Mouse (Mus musculus): ENCODE data around the gene Ptprt.

Ptprt gene

DNA sequence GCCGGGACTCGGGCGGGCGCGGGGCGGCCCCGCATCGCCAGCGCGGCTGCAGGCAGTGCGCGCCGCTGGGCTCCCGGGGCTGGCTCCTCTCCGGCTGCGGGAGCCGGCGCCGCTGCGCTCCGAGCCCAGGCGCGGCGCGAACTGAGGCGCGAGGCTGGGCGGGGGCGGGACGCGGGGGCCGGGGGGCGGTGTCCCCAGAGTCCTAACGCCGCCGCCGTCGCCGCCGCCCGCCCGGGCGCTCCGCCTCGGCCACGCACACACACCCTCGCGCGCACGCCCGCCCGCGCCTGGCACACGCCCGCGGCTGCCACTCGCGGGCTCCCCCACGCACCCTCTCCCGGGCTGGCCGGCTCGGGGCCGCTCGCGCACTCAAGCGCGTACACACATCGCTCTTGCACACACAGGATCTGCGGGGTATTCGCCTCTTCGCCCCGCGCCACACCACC lies at the start of gene Ptprt:
TSS of gene Ptprt (minus strand) at position 207 of the 446 bp plus-strand sequence.
- peak; percentile 76 for DNase-seq (ENCODE audit: low spot score in 2 of 2)

- DNase-seq (ENCODE audit: low spot score in 2 of 2) = no peak
Measured at GRCm38 (mm10) chr2:162710443-162710842, 49.5 kb upstream of the Ptprt start.

DNA sequence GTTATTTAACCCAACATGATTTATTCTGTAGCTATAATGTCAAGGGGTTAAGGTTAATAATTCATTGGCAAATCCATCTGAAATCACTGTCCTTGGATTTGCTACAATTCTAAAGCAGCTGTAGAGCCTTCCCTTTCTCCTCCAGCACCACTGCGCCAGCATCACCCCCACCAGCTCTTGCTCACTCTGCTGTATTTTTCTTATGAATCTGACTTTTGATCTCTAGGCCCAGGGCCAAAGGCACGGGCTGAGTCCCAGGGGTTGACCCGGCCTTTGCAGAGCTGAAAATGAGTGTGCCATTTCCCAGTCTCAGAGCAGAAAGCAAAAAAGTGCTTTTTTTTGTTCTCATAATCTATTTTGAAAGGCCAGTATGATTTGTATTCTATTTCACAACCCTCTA lies 38.7 kb upstream of the Ptprt start:
- no peak for DNase-seq (ENCODE audit: low spot score in 2 of 2)

DNA sequence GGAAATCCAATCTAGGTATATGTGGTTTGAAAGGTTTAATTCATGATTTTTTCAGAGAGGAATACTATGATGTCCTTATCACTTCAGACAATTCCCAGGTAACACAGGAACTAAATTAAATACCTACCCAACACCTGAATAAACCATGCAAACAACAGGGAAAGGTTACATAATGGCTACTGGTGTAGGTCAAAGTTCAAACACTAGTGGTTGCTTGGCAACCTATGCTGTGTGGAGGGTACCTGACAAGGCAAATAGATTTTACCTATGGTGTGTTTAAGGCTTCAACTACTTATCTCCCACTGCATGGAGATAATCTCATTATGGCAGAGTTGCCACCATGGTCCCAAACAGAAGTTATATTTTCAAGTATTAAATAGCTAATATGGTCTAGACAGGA lies 38.1 kb upstream of the Ptprt start:
- DNase-seq (ENCODE audit: low spot score in 2 of 2) = no peak

DNA sequence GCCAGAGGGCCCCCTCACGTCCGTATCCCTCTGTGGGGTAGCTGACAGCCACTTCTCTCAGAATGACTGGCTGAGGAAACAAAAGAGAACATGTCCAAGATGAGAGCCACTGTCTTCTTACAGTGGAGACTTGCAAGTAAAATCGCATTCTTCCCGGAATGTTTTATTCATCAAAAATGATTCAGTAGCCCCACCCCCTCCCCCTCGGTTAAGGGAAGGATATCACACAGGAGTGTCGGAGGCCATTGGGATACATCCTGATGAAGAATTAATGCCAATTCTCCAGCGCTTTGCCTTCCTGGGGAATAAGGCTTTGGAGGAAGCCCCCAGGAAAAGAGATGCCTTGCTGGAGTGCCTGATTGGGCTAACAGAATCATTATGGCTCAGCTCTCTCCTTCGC lies 37.1 kb upstream of the Ptprt start:
- DNase-seq (ENCODE audit: low spot score in 2 of 2) = no peak

GRCm38 (mm10) chr2:162697151-162697550 lies 36.2 kb upstream of the Ptprt start:
- no peak for DNase-seq (ENCODE audit: low spot score in 2 of 2)

- no peak for DNase-seq (ENCODE audit: low spot score in 2 of 2)
Measured at GRCm38 (mm10) chr2:162692143-162692542, 31.2 kb upstream of the Ptprt start.

GRCm38 (mm10) chr2:162682674-162683073 lies 21.7 kb upstream of the Ptprt start:
- DNase-seq (ENCODE audit: low spot score in 2 of 2) = peak; percentile 45 to 60

- no peak for DNase-seq (ENCODE audit: low spot score in 2 of 2)
Measured at GRCm38 (mm10) chr2:162662431-162662970, 1.6 kb upstream of the Ptprt start.

GRCm38 (mm10) chr2:162661733-162662132 lies 786 bp upstream of the Ptprt start:
- DNase-seq (ENCODE audit: low spot score in 2 of 2) = no peak

- DNase-seq (ENCODE audit: low spot score in 2 of 2) = peak; percentile 40 to 46
Measured at GRCm38 (mm10) chr2:162660231-162660940, 561 bp downstream of the Ptprt start.

GRCm38 (mm10) chr2:162658997-162659396 lies 1.9 kb downstream of the Ptprt start:
- peak; percentile 92 to 94 for DNase-seq (ENCODE audit: low spot score in 2 of 2)

- no peak for DNase-seq (ENCODE audit: low spot score in 2 of 2)
Measured at GRCm38 (mm10) chr2:162657541-162657940, 3.4 kb downstream of the Ptprt start.

- no peak for DNase-seq (ENCODE audit: low spot score in 2 of 2)
Measured at GRCm38 (mm10) chr2:162654416-162654815, 6.5 kb downstream of the Ptprt start.

GRCm38 (mm10) chr2:162638676-162639075 lies 22.3 kb downstream of the Ptprt start:
- DNase-seq (ENCODE audit: low spot score in 2 of 2) = no peak

DNA sequence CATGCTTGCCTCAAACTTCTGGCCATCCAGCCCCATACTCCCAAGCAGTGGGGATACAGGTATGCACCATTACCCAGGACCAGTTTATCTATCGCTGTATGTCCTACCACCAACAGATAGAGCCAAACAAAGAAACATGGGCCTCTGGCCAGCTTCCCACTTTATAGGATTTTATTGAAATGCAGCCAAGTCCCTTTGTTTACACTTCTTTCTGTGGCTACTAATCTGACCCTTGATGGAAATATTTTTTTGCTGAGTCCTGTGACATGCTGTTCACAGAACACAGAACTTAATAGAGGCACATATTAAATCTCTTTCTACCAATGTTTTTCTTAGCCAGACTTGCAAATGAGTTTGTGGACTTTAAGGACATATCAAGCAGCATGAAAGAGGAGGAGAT lies 23.4 kb downstream of the Ptprt start:
- no peak for DNase-seq (ENCODE audit: low spot score in 2 of 2)

DNA sequence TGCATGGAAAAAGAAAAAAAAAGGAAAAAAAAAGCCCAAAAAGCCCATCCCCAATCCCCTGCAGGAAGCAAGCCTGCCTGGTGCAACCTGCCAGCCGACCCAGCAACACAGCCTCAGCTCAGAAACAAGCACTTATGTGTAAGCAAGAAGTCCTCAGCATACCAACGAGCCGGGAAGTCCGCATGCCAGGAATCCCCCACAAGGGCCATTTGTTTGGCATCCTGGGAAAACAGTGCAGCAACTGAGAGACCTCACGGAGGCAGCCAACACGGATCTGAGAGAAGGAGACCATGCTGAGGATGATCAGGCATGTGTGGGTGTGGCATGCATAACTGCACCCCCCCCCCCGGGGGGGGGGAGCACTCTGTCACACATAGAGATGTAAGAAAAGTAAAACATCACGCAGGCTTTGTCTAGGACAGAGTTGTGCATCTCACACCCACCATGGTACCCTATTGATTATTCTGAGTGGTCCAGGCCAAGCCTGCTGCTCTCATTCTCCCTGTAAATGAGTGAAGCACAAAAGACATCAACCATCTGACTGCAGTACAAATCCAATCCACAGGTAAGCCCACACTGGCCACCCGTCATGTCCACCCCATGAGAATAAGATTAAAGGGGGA lies 24.4 kb downstream of the Ptprt start:
- DNase-seq (ENCODE audit: low spot score in 2 of 2) = peak; percentile 83 to 89

DNA sequence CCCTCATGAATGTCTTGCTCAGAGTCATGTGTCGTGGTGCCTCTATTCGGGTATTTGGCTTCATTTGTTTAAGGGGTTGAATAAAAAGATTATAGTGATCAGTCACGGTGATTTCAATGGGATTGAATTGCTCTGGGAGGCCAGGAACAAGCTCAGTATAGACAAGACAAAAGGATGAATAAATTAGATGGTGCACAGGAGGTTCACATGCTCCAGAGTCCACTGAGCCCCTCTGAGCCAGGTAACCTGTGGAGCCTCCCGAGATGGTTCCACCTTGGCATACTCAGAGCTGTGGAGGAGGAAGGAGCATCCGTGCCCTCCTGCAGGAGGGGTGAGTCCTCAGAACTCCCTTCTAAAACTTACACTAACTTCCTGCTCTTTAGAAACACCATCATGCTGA lies 26.0 kb downstream of the Ptprt start:
- no peak for DNase-seq (ENCODE audit: low spot score in 2 of 2)

DNA sequence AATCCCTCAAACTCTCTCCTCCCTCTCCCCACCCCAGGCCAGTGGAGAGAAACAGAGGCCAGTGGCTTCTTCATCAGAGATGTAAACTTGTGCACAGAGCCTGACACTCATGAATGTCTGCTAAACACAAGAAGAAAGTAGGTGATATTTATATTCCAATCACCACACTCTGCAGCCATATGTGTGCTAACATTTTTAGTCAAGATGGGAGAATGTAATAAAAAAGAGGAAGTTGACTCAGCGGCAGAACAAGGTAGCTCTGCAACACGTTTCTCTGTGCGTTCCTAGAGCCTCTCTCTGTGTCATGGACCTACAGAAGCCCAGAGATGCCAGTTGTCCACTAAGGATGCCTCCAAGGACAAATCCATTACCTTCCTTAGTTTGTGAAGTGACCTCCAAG lies 34.9 kb downstream of the Ptprt start:
- DNase-seq (ENCODE audit: low spot score in 2 of 2) = no peak

- no peak for DNase-seq (ENCODE audit: low spot score in 2 of 2)
Measured at GRCm38 (mm10) chr2:162624707-162625106, 36.2 kb downstream of the Ptprt start.

DNA sequence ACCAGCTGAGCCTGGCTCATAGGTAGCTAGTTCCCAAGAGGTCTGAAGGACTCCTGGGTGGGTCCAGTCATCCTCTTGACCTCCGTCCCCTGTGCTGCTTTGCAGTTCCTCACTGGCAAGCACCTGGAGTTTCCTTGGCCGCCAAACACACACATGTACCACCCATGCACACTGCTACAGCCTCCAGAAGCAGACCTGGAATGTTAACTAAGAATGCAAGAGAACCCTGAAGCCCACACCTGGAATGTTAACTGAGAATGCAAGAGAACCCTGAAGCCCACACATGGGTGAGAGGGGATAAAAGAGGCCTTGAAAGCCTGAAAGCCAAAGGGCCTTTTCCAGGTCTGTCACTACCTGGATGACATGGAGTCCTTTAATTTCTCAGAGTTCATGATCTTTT lies 46.7 kb downstream of the Ptprt start:
- DNase-seq (ENCODE audit: low spot score in 2 of 2) = no peak

GRCm38 (mm10) chr2:162613480-162613879 lies 47.5 kb downstream of the Ptprt start:
- DNase-seq (ENCODE audit: low spot score in 2 of 2) = no peak

GRCm38 (mm10) chr2:162602721-162603120 lies 58.2 kb downstream of the Ptprt start:
- DNase-seq (ENCODE audit: low spot score in 2 of 2) = no peak

All from right cerebral cortex, postnatal 10 days (tissue).